Mouse (Mus musculus): ENCODE results near the gene Ctnna3. TPM values are rescaled to one million over a fixed set of nuclear protein-coding genes. Genes with fewer than 3 reads are reported as not detected.

Ctnna3 gene
- total and polyA plus RNA-seq, 2 experiments from 2014 or later = 0.63 to 1.0 TPM

DNA sequence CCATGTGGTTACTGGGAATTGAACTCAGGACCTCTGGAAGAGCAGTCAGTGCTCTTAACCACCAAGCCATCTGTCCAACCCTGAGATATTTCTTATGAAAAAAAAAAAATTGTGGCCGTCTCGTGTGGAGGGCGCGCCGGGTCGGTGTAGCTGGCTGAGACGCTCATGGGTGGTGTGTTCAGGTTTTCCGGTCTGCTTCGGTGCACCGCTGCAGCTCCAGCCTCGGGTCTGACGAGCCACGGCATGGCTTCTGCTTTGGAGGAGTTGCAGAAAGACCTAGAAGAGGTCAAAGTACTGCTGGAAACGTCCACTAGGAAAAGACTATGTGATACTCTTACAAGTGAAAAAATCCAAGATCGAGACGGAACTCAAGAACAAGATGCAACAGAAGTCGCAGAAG lies 17.1 kb upstream of the Ctnna3 start:
- TF ChIP-seq CTCF (IDR thresholded peaks at IDR 0.05) = no peak
- Histone ChIP-seq H3K4me2 (ENCODE audit: low read depth, low read length, poor library complexity, severe bottlenecking) (no peak overlapping the region), H3K4me3 (ENCODE audit: low read depth, low read length) (no peak overlapping the region), H3K27me3 (ENCODE audit: insufficient read depth, low read length) (no peaks in the 10 kb centered on the region), H3K36me3 (ENCODE audit: insufficient read depth, low read length) (no peaks in the 10 kb centered on the region), H3K9me3 (ENCODE audit: low read length) (no peaks in the 10 kb centered on the region), H3K9ac (replicated peaks; ENCODE audit: low read length, poor library complexity, severe bottlenecking) (no peak overlapping the region), H3K27ac (ENCODE audit: low read depth, low read length) (no peak overlapping the region), H3K4me1 (ENCODE audit: insufficient read depth, low read length) (no peaks in the 10 kb centered on the region)
- 92% methylated on average over 17 of the region's 17 CpGs for WGBS
- ATAC-seq (ENCODE audit: low FRiP score) = no peak
- DNase-seq (ENCODE audit: low spot score) = no peak

DNA sequence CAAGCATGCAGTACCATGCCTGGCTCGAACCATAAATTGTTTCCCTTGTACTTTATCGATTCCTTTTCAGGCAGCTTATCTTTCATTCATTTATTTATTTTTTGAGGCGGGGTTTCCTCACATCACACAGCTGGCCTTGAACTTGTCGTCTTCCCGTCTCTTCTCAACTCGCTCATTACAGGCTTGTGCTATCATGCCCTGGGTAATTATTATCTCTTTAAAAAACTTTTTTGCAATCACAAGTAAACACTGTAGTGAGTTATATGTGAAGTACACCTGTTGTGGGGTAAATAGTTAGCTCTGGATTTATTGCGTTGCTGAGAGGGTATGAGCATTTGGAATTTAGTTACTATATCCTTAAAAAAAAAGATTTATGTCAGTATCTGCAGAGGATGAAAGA lies 14.6 kb upstream of the Ctnna3 start:
- TF ChIP-seq CTCF (IDR thresholded peaks at IDR 0.05) = no peak
- WGBS = 88% methylated on average over 7 of the region's 7 CpGs

DNA sequence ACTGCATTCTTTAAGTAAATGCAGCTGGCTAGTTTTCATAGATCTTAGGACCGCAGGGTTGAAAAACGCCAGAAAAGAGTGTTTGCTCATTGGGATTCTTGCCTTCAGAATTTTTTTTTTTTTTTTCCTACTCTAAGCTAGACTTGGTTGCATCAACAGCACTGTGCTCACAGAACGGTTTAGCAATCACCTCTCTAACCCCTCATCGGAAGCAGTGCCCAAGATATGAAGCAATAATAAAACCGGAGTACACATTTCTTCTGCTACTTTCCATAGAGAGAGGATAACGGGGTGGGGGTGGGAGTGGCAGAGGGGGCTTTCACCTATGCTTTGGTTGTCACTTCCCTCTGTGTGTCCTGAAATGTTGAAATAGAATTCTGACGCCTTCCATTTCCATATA lies 14.0 kb upstream of the Ctnna3 start:
- Histone ChIP-seq H3K4me3 (ENCODE audit: low read depth, low read length) (no peak overlapping the region), H3K4me2 (ENCODE audit: low read depth, low read length, poor library complexity, severe bottlenecking) (0 out of 2 replicates have a peak overlapping the region, but pooled peaks have one; percentile 6), H3K36me3 (ENCODE audit: insufficient read depth, low read length) (no peaks in the 10 kb centered on the region), H3K4me1 (ENCODE audit: insufficient read depth, low read length) (no peaks in the 10 kb centered on the region), H3K9me3 (ENCODE audit: low read length) (no peaks in the 10 kb centered on the region), H3K27me3 (ENCODE audit: insufficient read depth, low read length) (no peaks in the 10 kb centered on the region), H3K9ac (replicated peaks; ENCODE audit: low read length, poor library complexity, severe bottlenecking) (no peak overlapping the region), H3K27ac (ENCODE audit: low read depth, low read length) (no peak overlapping the region)
- no peak for TF ChIP-seq CTCF (IDR thresholded peaks at IDR 0.05)
- WGBS = 63% methylated on average over 7 of the region's 7 CpGs
- DNase-seq (ENCODE audit: low spot score) (no peak), ATAC-seq (ENCODE audit: low FRiP score) (no peak)

More for the DNA sequence above, 14.6 kb upstream of the Ctnna3 start:
- Histone ChIP-seq H3K4me3 (ENCODE audit: low read depth, low read length) (no peak overlapping the region), H3K4me2 (ENCODE audit: low read depth, low read length, poor library complexity, severe bottlenecking) (no peak overlapping the region), H3K4me1 (ENCODE audit: insufficient read depth, low read length) (no peaks in the 10 kb centered on the region), H3K27me3 (ENCODE audit: insufficient read depth, low read length) (no peaks in the 10 kb centered on the region), H3K9me3 (ENCODE audit: low read length) (no peaks in the 10 kb centered on the region), H3K9ac (replicated peaks; ENCODE audit: low read length, poor library complexity, severe bottlenecking) (no peak overlapping the region), H3K36me3 (ENCODE audit: insufficient read depth, low read length) (no peaks in the 10 kb centered on the region), H3K27ac (ENCODE audit: low read depth, low read length) (no peak overlapping the region)
- DNase-seq (ENCODE audit: low spot score) (no peak), ATAC-seq (ENCODE audit: low FRiP score) (no peak)

DNA sequence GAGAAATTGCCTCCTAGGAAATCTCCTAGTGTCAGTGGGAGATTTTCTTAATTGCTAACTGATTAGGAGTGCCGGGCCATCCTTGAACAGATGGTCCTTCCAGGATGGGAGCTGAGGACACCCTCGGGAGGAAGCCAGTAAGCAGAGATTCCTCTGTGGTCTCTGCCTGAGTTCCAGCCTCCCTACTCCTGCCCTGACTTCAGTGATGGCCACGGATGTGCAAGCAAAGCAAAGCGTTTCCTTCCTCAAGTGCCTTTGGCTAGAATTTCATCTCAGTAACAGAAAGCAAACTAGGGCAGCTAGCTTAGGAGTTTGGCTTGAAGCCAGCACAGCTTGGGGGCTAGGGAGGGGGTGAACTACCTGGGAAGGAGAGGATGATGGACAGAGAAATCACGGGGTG lies 12.8 kb upstream of the Ctnna3 start:
- DNase-seq (ENCODE audit: low spot score) (peak; percentile 7), ATAC-seq (ENCODE audit: low FRiP score) (no peak)
- WGBS = 68% methylated on average over 5 of the region's 5 CpGs
- Histone ChIP-seq H3K4me1 (ENCODE audit: insufficient read depth, low read length) (no peaks in the 10 kb centered on the region), H3K4me3 (ENCODE audit: low read depth, low read length) (no peak overlapping the region), H3K4me2 (ENCODE audit: low read depth, low read length, poor library complexity, severe bottlenecking) (no peak overlapping the region), H3K27me3 (ENCODE audit: insufficient read depth, low read length) (no peaks in the 10 kb centered on the region), H3K27ac (ENCODE audit: low read depth, low read length) (no peak overlapping the region), H3K9me3 (ENCODE audit: low read length) (no peaks in the 10 kb centered on the region), H3K36me3 (ENCODE audit: insufficient read depth, low read length) (no peaks in the 10 kb centered on the region), H3K9ac (replicated peaks; ENCODE audit: low read length, poor library complexity, severe bottlenecking) (no peak overlapping the region)
- no peak for TF ChIP-seq CTCF (IDR thresholded peaks at IDR 0.05)

DNA sequence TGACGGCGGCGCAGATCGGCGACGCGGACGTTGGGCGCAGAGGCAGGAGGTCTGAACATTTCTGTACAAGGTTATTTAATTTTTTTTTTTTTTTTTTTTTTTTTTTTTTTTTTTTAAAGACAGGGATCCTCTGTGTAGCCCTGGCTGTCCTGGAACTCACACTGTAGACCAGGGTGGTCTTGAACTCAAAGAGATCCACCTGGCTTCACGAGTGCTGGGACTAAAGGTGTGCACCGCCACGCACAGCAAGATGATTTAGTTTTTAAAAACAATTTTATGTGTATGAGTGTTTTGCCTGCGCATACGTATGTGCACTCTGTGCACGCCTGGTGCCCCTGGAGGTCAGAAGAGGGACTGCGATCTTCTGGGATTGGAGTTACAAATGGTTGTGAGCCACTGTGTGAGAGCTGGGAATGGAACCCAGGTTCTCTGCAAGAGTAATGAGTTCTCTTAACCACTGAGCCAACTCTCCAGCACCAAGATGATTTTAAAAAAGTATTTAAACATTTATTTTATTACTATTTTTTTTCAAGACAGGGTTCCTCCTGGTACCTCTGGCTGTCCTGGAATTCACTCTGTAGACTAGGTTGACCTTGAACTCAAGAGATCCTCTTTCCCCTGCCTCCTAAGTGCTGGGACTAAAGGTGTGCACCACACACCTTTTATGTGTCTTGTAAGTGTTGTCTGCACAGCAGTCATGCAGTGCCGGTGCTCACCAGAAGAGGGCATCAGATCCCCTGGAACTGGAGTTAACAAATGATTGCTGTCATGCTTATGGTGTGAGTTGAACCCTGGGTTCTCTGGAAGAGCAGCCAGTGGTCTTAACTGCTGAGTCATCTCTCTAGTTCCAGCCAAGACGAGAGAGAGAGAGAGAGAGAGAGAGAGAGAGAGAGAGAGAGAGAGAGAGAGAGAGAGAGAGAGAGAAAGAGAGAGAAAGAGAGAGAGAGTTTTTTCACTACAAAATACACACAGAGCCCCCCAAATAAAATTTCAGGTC lies 7.9 kb upstream of the Ctnna3 start, which contains the start of gene Gm7075:
TSS of gene Gm7075 (minus strand) at position 51 of the 997 bp plus-strand sequence.
- Histone ChIP-seq H3K36me3 (ENCODE audit: insufficient read depth, low read length) (no peaks in the 10 kb centered on the region), H3K27ac (ENCODE audit: low read depth, low read length) (no peak within 1 kb of the TSS), H3K4me3 (ENCODE audit: low read depth, low read length) (no peak within 1 kb of the TSS), H3K4me1 (ENCODE audit: insufficient read depth, low read length) (no peaks in the 10 kb centered on the region), H3K9me3 (ENCODE audit: low read length) (no peaks in the 10 kb centered on the region), H3K4me2 (ENCODE audit: low read depth, low read length, poor library complexity, severe bottlenecking) (no peak within 1 kb of the TSS), H3K9ac (replicated peaks; ENCODE audit: low read length, poor library complexity, severe bottlenecking) (no peak within 1 kb of the TSS), H3K27me3 (ENCODE audit: insufficient read depth, low read length) (no peaks in the 10 kb centered on the region)
- whole genome bisulfite sequencing = 91% methylated on average over 18 of the region's 18 CpGs
- no peak for DNase-seq (ENCODE audit: low spot score)
- ATAC-seq (ENCODE audit: low FRiP score) = no peak
- TF ChIP-seq CTCF (IDR thresholded peaks at IDR 0.05) = 0 out of 2 replicates have a peak, but pooled peaks have one; percentile 6

DNA sequence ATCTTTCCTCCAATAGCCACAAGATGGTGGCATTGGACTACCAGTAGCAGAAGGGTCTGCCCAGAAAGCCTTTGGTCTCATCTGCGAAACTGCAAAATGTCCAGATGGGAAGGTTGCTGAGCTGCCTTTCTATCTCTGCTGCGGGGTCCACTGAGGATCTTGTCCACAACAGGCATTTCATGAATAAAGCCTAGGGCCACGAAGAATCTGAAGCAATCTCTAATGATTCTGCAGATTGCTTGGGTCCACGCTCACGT lies 7.2 kb upstream of the Ctnna3 start:
- H3K4me1 ChIP-seq (ENCODE audit: insufficient read depth, low read length) = no peaks in the 10 kb centered on the region
- no peak overlapping the region for H3K9ac ChIP-seq (replicated peaks; ENCODE audit: low read length, poor library complexity, severe bottlenecking)
- TF ChIP-seq CTCF (IDR thresholded peaks at IDR 0.05) = peak; percentile 72
- no peak overlapping the region for H3K4me2 ChIP-seq (ENCODE audit: low read depth, low read length, poor library complexity, severe bottlenecking)
- no peaks in the 10 kb centered on the region for H3K9me3 ChIP-seq (ENCODE audit: low read length)
- WGBS = 67% methylated on average over 5 of the region's 5 CpGs
- ATAC-seq (ENCODE audit: low FRiP score) (peak; percentile 20; the same call in 1 of the 2 replicates), DNase-seq (ENCODE audit: low spot score) (peak; percentile 73)
- no peak overlapping the region for H3K4me3 ChIP-seq (ENCODE audit: low read depth, low read length)
- no peak overlapping the region for H3K27ac ChIP-seq (ENCODE audit: low read depth, low read length)
- no peaks in the 10 kb centered on the region for H3K27me3 ChIP-seq (ENCODE audit: insufficient read depth, low read length)
- H3K36me3 ChIP-seq (ENCODE audit: insufficient read depth, low read length) = no peaks in the 10 kb centered on the region

All from midbrain, postnatal 0 days (tissue).